Mouse (Mus musculus) lung, embryonic 15.5 days (tissue): ENCODE measurements around the gene Ugt1a5. TPM values are rescaled to one million over a fixed set of nuclear protein-coding genes. Genes with fewer than 3 reads are reported as not detected.

Experiments used
- ATAC-seq: fragments of 200-750 bp; cut with Nextera tagmentation; 2 replicates; pipeline ENCODE4 v1.8.0; 2017; ENCODE audit warnings: moderate number of reproducible peaks, borderline replicate concordance; ENCODE audit not compliant: low FRiP score, low TSS enrichment; ENCODE audit errors: extremely low read depth
- H3K27ac ChIP-seq: fragments of 300-500 bp; sonication (generic); 2 replicates; pipeline ENCODE4 v1.5.1; 2015; ENCODE audit warnings: moderate library complexity, mild to moderate bottlenecking, inconsistent platforms
- H3K27me3 ChIP-seq: fragments of 300-500 bp; sonication (generic); 2 replicates; pipeline ENCODE4 v1.6.1; 2015; ENCODE audit warnings: inconsistent platforms
- H3K36me3 ChIP-seq: fragments of 300-500 bp; sonication (generic); 2 replicates; pipeline ENCODE4 v1.6.1; 2015; ENCODE audit warnings: inconsistent platforms
- H3K4me1 ChIP-seq: fragments of 300-500 bp; sonication (generic); 2 replicates; pipeline ENCODE4 v1.6.1; 2015; ENCODE audit warnings: inconsistent platforms
- H3K4me2 ChIP-seq: fragments of 300-500 bp; sonication (generic); 2 replicates; pipeline ENCODE4 v1.6.1; 2015; ENCODE audit warnings: inconsistent platforms, mild to moderate bottlenecking, moderate library complexity
- H3K4me3 ChIP-seq: fragments of 300-500 bp; sonication (generic); 2 replicates; pipeline ENCODE4 v1.5.1; 2015; ENCODE audit warnings: mild to moderate bottlenecking, inconsistent platforms
- H3K9ac ChIP-seq: fragments of 300-500 bp; sonication (generic); 2 replicates; pipeline ENCODE4 v1.6.1; 2015; ENCODE audit warnings: inconsistent platforms
- H3K9me3 ChIP-seq: fragments of 300-500 bp; sonication (generic); 2 replicates; pipeline ENCODE4 v1.6.1; 2016; ENCODE audit warnings: inconsistent platforms
- WGBS: fragments of 180-500 bp; shearing (Covaris S2); methylation state at CpG from one replicate; pipeline ENCODE4 v1.1.7; 2015; 5-methylcytosine and 5-hydroxymethylcytosine counted together
- polyA plus RNA-seq: library from polyadenylated mRNA; unstranded; fragments of >200 nt; fragmentation: Nextera tagmentation; extraction: Ambion mirVana; gene quantifications from 2 replicates; pipeline ENCODE4 v1.2.1, GENCODE M21; 2015

Ugt1a5 gene
- polyA plus RNA-seq, 1 experiment from 2014 or later = not detected

DNA sequence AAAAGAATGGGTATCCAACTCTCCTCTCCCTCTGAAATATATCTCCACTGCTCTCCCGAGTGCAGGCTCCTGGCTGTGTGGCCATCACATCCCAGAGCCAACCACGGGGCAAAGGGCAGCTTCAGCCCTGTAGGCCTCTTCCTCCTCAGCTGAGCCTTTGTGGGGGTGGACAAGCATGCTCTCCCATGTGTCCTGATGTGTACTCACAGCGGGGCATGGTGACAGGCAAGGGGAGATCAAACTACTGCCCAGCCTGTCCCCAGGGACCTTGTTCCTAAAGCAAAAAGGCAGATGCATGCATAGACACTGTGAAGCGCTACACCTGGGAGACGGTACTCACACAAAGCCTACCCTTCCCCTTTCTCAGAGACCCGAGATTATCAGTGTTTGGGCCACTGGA lies 94.3 kb downstream of the Ugt1a5 start:
- 72% methylated on average over 6 of the region's 6 CpGs for WGBS
- no peak overlapping the region for H3K9ac ChIP-seq
- H3K9me3 ChIP-seq = no peaks in the 10 kb centered on the region
- 0 out of 2 replicates have a peak, but pooled peaks have one; percentile 1 for ATAC-seq
- no peaks in the 10 kb centered on the region for H3K4me1 ChIP-seq
- no peaks in the 10 kb centered on the region for H3K27me3 ChIP-seq
- no peak overlapping the region for H3K4me3 ChIP-seq
- no peak overlapping the region for H3K27ac ChIP-seq
- peaks cover 55% of the 10 kb centered on the region for H3K36me3 ChIP-seq
- H3K4me2 ChIP-seq = no peak overlapping the region

DNA sequence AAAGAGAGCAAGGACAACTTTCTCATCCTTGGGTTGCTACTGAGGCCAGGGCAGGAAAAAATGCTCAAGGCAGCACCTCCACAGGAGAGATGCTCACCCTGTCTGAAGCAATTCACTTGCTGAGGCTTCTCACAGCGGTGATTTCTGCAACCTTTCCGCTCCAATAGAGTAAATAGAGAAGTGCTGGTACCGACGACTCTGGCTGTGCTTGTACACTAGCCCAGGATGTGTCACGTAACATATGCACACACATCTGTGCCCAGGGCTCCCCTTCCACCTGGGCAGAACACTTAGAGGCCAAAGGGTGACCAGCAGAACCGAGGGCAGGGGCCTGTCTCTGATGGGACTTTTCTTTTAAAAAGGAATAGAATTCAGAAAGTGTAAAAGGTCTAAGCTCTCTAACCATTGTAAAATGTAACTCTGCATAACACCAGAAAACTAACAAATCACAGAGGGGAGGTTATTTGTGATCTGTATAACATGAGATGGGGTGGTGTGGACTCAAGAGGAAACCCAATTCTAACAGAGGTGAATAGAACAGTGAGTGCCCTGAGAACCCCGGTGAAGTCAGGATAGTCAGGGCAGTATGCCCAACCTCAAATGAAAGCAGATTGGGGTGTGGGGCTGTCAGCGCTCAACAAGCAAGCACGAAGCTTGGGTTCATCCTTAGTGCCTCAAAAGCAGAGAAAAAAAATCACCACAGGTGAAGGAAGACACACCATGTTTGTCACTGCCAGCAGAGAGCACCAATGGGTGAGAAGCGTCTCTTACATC lies 95.0 kb downstream of the Ugt1a5 start:
- ATAC-seq = no peak
- no peak overlapping the region for H3K27ac ChIP-seq
- peaks cover 61% of the 10 kb centered on the region for H3K36me3 ChIP-seq

DNA sequence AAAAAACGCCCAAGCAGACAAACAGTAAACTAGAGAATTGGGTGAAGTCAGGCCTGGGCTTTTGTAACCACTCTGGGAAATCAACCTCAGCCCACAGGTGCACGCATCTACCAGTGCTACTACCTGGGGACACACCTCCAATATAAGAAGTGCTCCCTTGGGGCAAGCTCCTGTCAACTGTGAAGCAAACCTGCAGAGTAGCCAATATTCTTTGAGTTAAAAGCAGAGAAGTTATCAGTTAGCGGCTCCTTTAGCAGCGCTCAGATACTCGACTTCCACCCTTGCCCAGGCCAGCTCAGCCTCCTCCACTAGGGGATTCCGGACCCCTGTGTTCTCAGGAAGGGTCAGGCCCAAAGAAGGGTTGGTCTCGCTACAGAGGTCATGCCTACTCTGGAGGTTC lies 95.9 kb downstream of the Ugt1a5 start:
- H3K4me1 ChIP-seq = no peaks in the 10 kb centered on the region
- no peaks in the 10 kb centered on the region for H3K9me3 ChIP-seq
- ATAC-seq = no peak
- H3K9ac ChIP-seq = no peak overlapping the region
- H3K4me3 ChIP-seq = no peak overlapping the region
- WGBS = 85% methylated on average over 7 of the region's 7 CpGs
- no peak overlapping the region for H3K27ac ChIP-seq
- H3K27me3 ChIP-seq = no peaks in the 10 kb centered on the region
- H3K4me2 ChIP-seq = no peak overlapping the region
- H3K36me3 ChIP-seq = peaks cover 71% of the 10 kb centered on the region

More for the DNA sequence above, 95.0 kb downstream of the Ugt1a5 start:
- WGBS = 78% methylated on average over 10 of the region's 10 CpGs
- Histone ChIP-seq H3K9me3 (no peaks in the 10 kb centered on the region), H3K4me2 (no peak overlapping the region), H3K4me3 (no peak overlapping the region), H3K4me1 (no peaks in the 10 kb centered on the region), H3K9ac (no peak overlapping the region), H3K27me3 (no peaks in the 10 kb centered on the region)

DNA sequence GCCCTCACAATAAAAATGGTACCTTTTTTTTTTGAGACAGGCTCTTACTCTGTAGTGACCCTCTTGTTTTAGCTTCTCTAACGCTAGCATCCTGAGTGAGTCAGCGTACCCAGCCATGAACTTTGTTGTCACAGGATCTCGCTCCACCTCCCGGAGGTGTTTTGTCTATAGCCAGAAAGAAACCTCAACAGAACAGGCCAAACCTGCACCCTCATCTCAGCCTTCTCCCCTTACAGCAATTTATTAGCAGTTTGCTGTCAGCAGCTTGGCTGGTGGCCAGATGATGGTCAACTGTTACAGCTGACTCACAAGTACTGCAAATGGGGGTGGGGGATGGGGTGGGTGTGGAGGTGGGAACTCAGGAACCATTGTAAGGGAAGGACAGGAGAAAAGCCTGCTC lies 96.4 kb downstream of the Ugt1a5 start:
- no peaks in the 10 kb centered on the region for H3K9me3 ChIP-seq
- H3K27ac ChIP-seq = no peak overlapping the region
- H3K4me1 ChIP-seq = no peaks in the 10 kb centered on the region
- ATAC-seq = no peak
- no peak overlapping the region for H3K9ac ChIP-seq
- H3K36me3 ChIP-seq = peaks cover 76% of the 10 kb centered on the region
- no peak overlapping the region for H3K4me2 ChIP-seq
- no peaks in the 10 kb centered on the region for H3K27me3 ChIP-seq
- WGBS = 66% methylated on average over 4 of the region's 4 CpGs
- H3K4me3 ChIP-seq = no peak overlapping the region

DNA sequence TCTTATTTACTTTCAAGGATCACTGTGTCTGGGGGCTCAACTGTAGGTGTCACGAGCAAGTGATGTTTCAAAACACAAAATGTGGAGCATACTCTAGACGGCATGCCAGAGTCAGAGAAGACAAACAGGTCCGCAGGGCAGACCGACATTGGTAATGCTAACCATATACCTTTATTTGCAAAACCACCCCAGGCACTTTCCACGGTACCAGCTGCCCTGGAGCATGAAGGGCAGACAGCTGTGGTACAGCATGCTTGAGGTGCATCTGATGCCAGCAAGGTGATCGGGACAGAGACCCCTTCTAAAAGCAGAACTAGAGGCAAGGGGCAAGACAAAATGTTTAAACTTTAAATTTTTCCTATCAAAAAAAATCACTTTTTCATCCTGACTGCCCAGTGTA lies 97.1 kb downstream of the Ugt1a5 start:
- Histone ChIP-seq H3K27me3 (no peaks in the 10 kb centered on the region), H3K4me1 (no peaks in the 10 kb centered on the region), H3K4me3 (no peak overlapping the region), H3K36me3 (peaks cover 83% of the 10 kb centered on the region), H3K4me2 (no peak overlapping the region), H3K27ac (no peak overlapping the region), H3K9ac (no peak overlapping the region), H3K9me3 (no peaks in the 10 kb centered on the region)
- no peak for ATAC-seq
- 72% methylated on average over 6 of the region's 6 CpGs for WGBS

DNA sequence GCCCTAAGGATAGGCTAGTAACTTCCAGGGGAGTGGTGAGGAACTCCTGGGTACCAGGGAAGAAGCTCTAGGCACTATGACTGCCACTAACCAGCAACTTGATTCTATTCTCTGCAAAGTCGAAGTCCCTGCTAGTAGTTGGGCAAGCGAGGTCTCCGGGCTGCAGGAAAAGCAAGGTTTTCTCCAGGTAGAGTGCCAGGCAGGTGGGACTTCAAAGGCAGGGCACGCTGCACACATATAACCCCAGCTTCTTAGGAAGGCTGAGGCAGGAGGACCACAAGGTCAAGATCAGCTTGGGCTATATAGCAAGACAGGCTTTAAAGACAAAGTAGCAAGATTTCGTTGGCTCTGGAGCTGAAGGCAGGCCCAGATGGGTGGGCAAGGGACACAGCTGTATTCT lies 98.0 kb downstream of the Ugt1a5 start:
- H3K27ac ChIP-seq = no peak overlapping the region
- H3K36me3 ChIP-seq = peaks cover 91% of the 10 kb centered on the region
- no peak overlapping the region for H3K4me3 ChIP-seq
- H3K9me3 ChIP-seq = no peaks in the 10 kb centered on the region
- H3K9ac ChIP-seq = no peak overlapping the region
- no peaks in the 10 kb centered on the region for H3K27me3 ChIP-seq
- no peaks in the 10 kb centered on the region for H3K4me1 ChIP-seq
- no peak for ATAC-seq
- 90% methylated on average over 5 of the region's 5 CpGs for WGBS
- no peak overlapping the region for H3K4me2 ChIP-seq

DNA sequence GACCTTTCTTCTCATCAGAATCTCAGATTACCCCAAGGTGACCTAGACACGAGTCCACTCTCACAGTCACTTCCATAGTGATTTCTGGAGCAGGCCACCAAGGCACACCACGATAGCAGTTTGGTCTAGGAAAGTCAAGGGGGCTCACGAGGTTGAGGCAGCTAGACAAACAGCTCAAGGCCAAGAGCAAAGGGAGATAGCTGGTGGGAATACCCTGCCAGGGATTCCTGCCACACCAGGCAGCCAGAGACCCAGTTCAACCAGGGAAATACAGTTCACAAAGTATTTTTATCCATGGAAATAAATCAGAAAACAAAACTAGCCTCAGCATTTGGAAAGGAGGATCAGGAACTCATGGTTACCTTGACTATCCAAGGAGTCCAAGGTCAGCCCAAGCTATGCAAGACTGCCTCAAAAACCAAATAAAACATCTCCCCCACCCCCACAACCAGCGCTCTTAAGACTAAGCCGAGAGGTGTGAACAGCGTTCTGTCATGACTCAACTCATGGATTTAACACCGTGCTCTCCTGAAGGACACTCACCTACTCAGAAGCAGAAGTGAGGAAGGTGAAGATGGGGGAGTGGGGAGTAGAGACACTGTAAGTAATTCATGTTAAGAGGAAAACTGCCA lies 98.5 kb downstream of the Ugt1a5 start:
- Histone ChIP-seq H3K27me3 (no peaks in the 10 kb centered on the region), H3K9me3 (no peaks in the 10 kb centered on the region), H3K27ac (no peak overlapping the region), H3K36me3 (peaks cover 97% of the 10 kb centered on the region), H3K4me1 (no peaks in the 10 kb centered on the region), H3K4me2 (no peak overlapping the region), H3K9ac (no peak overlapping the region), H3K4me3 (no peak overlapping the region)
- no peak for ATAC-seq
- 82% methylated on average over 7 of the region's 7 CpGs for WGBS

DNA sequence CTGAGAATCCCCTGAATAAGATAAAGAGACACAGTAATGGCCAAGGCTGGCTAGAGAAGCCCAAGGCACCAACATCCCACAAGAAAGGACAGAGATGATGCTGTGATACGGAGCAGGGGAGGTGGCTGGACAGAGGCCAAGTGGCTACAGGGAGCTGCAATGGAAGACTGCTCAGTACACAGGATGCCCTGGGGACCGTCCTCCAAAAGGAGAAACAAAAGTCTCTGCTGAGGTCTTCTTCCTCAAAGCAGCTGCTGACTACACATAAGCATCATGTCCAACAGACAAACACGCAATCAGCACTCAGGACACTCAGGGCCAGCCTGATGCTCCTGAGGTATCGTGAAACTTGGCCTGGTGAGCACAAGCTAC lies 99.0 kb downstream of the Ugt1a5 start:
- H3K4me3 ChIP-seq = no peak overlapping the region
- no peak overlapping the region for H3K4me2 ChIP-seq
- no peak overlapping the region for H3K9ac ChIP-seq
- no peaks in the 10 kb centered on the region for H3K9me3 ChIP-seq
- H3K36me3 ChIP-seq = peaks cover 99% of the 10 kb centered on the region
- no peaks in the 10 kb centered on the region for H3K4me1 ChIP-seq
- 79% methylated on average over 4 of the region's 4 CpGs for WGBS
- no peak overlapping the region for H3K27ac ChIP-seq
- peak; percentile 1; the same call in 1 of the 2 replicates for ATAC-seq
- no peaks in the 10 kb centered on the region for H3K27me3 ChIP-seq

DNA sequence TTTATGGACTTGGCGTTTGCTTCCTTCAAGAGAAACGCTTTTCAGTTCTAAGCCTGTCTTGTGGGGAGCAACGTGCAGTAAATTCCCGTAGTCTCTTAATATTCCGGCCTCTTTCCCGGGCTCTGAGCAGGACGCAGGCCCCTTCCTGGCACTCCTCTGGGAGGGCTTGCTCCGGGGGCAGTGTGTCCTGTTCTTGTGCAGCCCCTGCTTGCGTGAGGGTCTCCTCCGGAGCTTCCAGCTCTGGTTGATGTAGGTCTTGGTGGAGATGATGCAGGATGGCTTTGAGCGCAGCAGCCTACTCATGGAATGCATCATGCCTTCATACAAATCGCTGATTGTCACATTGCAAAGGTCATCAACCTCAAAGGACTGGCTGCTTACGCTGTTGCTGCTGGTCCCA lies 100.3 kb downstream of the Ugt1a5 start:
- H3K9ac ChIP-seq = no peak overlapping the region
- H3K4me1 ChIP-seq = no peaks in the 10 kb centered on the region
- WGBS = 88% methylated on average over 13 of the region's 13 CpGs
- no peaks in the 10 kb centered on the region for H3K9me3 ChIP-seq
- no peak overlapping the region for H3K27ac ChIP-seq
- no peak for ATAC-seq
- peaks cover 90% of the 10 kb centered on the region for H3K36me3 ChIP-seq
- no peak overlapping the region for H3K4me2 ChIP-seq
- no peaks in the 10 kb centered on the region for H3K27me3 ChIP-seq
- no peak overlapping the region for H3K4me3 ChIP-seq

DNA sequence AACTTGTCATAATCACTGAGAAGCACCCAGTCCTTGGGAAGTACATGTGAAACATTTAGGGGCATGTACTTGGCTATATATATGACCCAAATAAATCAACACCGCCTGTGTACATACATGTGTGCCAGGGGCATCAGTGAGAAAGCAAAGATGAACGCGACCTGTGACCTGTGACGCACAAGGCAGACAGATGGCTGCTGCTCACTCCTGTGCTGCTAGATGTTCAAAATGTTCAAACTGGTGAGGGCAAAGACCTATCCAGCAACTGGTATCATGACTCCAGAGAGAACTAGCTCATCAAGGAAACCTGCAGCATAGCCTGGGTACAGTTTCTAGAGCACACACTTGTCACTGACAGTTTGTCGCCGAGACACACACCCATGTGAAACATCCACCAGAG lies 101.7 kb downstream of the Ugt1a5 start:
- Histone ChIP-seq H3K4me2 (no peak overlapping the region), H3K27me3 (no peaks in the 10 kb centered on the region), H3K9me3 (no peaks in the 10 kb centered on the region), H3K27ac (no peak overlapping the region), H3K4me1 (no peaks in the 10 kb centered on the region), H3K9ac (no peak overlapping the region), H3K36me3 (peaks cover 87% of the 10 kb centered on the region), H3K4me3 (no peak overlapping the region)
- ATAC-seq = no peak
- WGBS = 92% methylated on average over 6 of the region's 6 CpGs

DNA sequence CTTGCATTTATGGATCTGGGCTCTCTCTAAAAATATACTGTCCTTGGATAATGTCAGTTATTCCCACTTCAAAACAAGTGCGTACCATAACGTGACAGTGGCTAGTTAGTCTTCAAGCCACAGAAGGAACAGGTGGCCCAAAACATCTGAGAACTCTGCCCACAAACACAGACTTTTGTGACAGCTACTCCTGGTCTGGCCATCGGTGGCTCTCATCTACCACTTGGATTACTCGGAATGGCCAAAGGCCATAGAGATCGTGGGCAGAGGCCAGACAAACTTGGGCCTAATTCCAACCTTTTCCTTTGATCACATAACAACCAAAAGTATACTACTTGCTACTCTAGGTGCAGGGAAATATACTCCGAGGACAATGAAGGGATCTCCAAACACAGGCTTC lies 102.3 kb downstream of the Ugt1a5 start:
- Histone ChIP-seq H3K27ac (no peak overlapping the region), H3K9ac (no peak overlapping the region), H3K4me1 (no peaks in the 10 kb centered on the region), H3K36me3 (peaks cover 87% of the 10 kb centered on the region), H3K4me3 (no peak overlapping the region), H3K9me3 (no peaks in the 10 kb centered on the region), H3K27me3 (no peaks in the 10 kb centered on the region), H3K4me2 (no peak overlapping the region)
- 84% methylated on average over 6 of the region's 6 CpGs for WGBS
- no peak for ATAC-seq
